Comparison of ENCODE assay signal across 8 mouse cellular contexts in the genomic region with DNA sequence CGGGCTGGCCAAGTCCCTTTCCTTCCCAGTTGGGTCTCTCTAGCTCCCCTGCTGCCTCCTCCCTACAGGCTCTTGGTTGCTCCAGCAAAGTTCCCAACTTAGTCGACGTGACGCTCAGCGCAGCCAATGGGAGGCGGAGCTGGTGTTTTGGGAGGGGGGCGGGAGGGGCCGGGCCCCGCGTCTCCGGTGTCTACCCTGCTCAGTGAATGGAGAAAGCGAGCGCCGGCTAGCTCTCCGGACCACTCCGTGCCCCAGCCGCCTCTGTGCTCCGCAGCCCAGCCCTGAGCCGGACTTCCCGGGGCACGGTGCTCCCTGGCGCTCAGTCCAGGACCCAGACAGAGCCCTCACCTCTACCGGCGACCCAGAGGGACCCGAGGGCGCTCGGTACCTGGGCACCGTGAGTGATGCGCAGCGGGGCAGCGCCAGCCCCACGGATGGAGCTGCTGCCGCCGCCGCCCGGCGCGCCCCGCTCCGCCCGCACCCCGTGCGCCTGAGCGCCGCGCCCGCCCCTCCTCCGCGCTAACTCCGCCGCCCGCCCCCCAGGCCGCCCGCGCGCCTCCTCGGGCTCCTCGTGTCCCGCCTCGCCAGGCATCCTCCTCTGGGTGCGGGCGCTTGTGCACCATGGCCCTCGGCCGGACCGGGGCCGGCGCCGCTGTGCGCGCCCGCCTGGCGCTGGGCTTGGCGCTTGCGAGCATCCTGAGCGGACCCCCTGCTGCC. TPM values are rescaled to one million over a fixed set of nuclear protein-coding genes. Genes with fewer than 3 reads are reported as not detected.
DNase-seq lines count a peak whose midpoint lies in the region; ATAC-seq lines count a peak whose summit lies in the region.

Gene Slit3, plus strand, starts transcription at position 331 of the 717 bp plus-strand sequence.

- DNase-seq in layer of hippocampus, adult 18-20 months (ENCODE audit: low spot score in 2 of 2) = peak in 1 of 2 experiments; percentile 68
- DNase-seq in layer of hippocampus, adult 9-10 months (ENCODE audit: low spot score) = no peak
- DNase-seq in embryo, embryonic 10.5 days (ENCODE audit: low spot score) = peak; percentile 87
- peak; percentile 38 for DNase-seq in thymus, postnatal 4 days

- peak within 1 kb of the TSS; percentile 68 for H3K4me3 ChIP-seq in intestine, embryonic 16.5 days (ENCODE audit: low read length)
- H3K4me3 ChIP-seq in limb, embryonic 12.5 days (replicated peaks) = peak within 1 kb of the TSS; percentile 91
- peak within 1 kb of the TSS; percentile 53 for H3K4me3 ChIP-seq in midbrain, embryonic 15.5 days

- H3K9me3 ChIP-seq in intestine, embryonic 16.5 days (ENCODE audit: control insufficient read depth, low read length) = no peaks in the 10 kb centered on the region
- H3K9me3 ChIP-seq in limb, embryonic 12.5 days = no peaks in the 10 kb centered on the region
- no peaks in the 10 kb centered on the region for H3K9me3 ChIP-seq in midbrain, embryonic 15.5 days

- H3K9ac ChIP-seq in intestine, embryonic 16.5 days (ENCODE audit: low read depth, low read length) = peak within 1 kb of the TSS; percentile 70
- H3K9ac ChIP-seq in limb, embryonic 12.5 days (replicated peaks) = peak within 1 kb of the TSS; percentile 90
- H3K9ac ChIP-seq in midbrain, embryonic 15.5 days = peak within 1 kb of the TSS; percentile 47

- under 1% methylated on average over 60 of the region's 75 CpGs for WGBS in intestine, embryonic 16.5 days
- WGBS in limb, embryonic 12.5 days = under 1% methylated on average over 58 of the region's 75 CpGs
- WGBS in midbrain, embryonic 15.5 days = under 1% methylated on average over 57 of the region's 75 CpGs

- H3K36me3 ChIP-seq in intestine, embryonic 16.5 days (ENCODE audit: control insufficient read depth, insufficient read depth, low read length) = no peaks in the 10 kb centered on the region
- H3K36me3 ChIP-seq in limb, embryonic 12.5 days = no peaks in the 10 kb centered on the region
- H3K36me3 ChIP-seq in midbrain, embryonic 15.5 days (replicated peaks) = no peaks in the 10 kb centered on the region

- peak within 1 kb of the TSS; percentile 74 for H3K4me2 ChIP-seq in intestine, embryonic 16.5 days (ENCODE audit: low read depth, low read length)
- peak within 1 kb of the TSS; percentile 87 for H3K4me2 ChIP-seq in limb, embryonic 12.5 days
- peak within 1 kb of the TSS; percentile 86 for H3K4me2 ChIP-seq in midbrain, embryonic 15.5 days

- H3K27ac ChIP-seq in intestine, embryonic 16.5 days (ENCODE audit: low read length) = no peak within 1 kb of the TSS
- H3K27ac ChIP-seq in limb, embryonic 12.5 days = peak within 1 kb of the TSS; percentile 92
- H3K27ac ChIP-seq in midbrain, embryonic 15.5 days = no peak within 1 kb of the TSS

- ATAC-seq in granulocyte monocyte progenitor cell, adult 5-6 weeks (replicated peaks; ENCODE audit: poor library complexity, severe bottlenecking) = peak; percentile 20; the same call in 1 of the 2 replicates
- peak; percentile 88 for ATAC-seq in intestine, embryonic 16.5 days
- ATAC-seq in limb, embryonic 12.5 days (ENCODE audit: insufficient number of reproducible peaks, insufficient read depth, low FRiP score, low TSS enrichment, low read depth) = peak; percentile 91
- ATAC-seq in midbrain, embryonic 15.5 days (replicated peaks) = peak; percentile 65

- peaks cover 26% of the 10 kb centered on the region for H3K27me3 ChIP-seq in intestine, embryonic 16.5 days (replicated peaks; ENCODE audit: control insufficient read depth, insufficient read depth, low read length)
- peaks cover 5% of the 10 kb centered on the region; the same call in 1 of the 2 replicates for H3K27me3 ChIP-seq in limb, embryonic 12.5 days
- H3K27me3 ChIP-seq in midbrain, embryonic 15.5 days (replicated peaks) = peaks cover 62% of the 10 kb centered on the region

- H3K4me1 ChIP-seq in intestine, embryonic 16.5 days (ENCODE audit: control insufficient read depth, insufficient read depth, low read length) = peaks cover 30% of the 10 kb centered on the region
- peaks cover 61% of the 10 kb centered on the region for H3K4me1 ChIP-seq in limb, embryonic 12.5 days (replicated peaks)
- H3K4me1 ChIP-seq in midbrain, embryonic 15.5 days = peaks cover 21% of the 10 kb centered on the region

RNA-seq across cellular contexts. Expression of gene Slit3, which starts in this region (rescaled TPM):
- 10 to 100 TPM; 91.5 to 93.5 TPM for total RNA-seq in layer of hippocampus, adult 18-20 months (2021)
- not detected in 2 replicates for total RNA-seq in granulocyte monocyte progenitor cell, adult 5-6 weeks (2014; fragmentation: Nextera tagmentation)
- total RNA-seq in granulocyte monocyte progenitor cell, adult 5-6 weeks (2017) = not detected in 2 replicates
- polyA plus RNA-seq in intestine, embryonic 16.5 days (2015; fragmentation: Nextera tagmentation; extraction: Ambion mirVana) = 5.8 and 5.9 TPM in 2 replicates
- 29.7 and 32.1 TPM in 2 replicates for polyA plus RNA-seq in limb, embryonic 12.5 days (2016; fragmentation: Nextera tagmentation; extraction: Ambion mirVana)
- polyA plus RNA-seq in midbrain, embryonic 15.5 days (2015; fragmentation: Nextera tagmentation; extraction: Ambion mirVana) = 5.6 and 5.9 TPM in 2 replicates

Comparison
In these comparisons a context has a peak if more than half of its experiments do, and no peak if none do; other contexts are left out.
1. RNA of gene Slit3 (total RNA-seq): 91.5 to 93.5 TPM in layer of hippocampus, adult 18-20 months; not detected in granulocyte monocyte progenitor cell, adult 5-6 weeks; every median in the first group is over 10 times any median in the second.
2. Peak in ATAC-seq in granulocyte monocyte progenitor cell, adult 5-6 weeks; RNA of the gene not detected or under 1 TPM.
3. ATAC-seq: peak in every context shown above with its lines; median percentile 91 in limb, embryonic 12.5 days; 88 in intestine, embryonic 16.5 days; 65 in midbrain, embryonic 15.5 days; 20 in granulocyte monocyte progenitor cell, adult 5-6 weeks.
4. Peak in every context shown above with its lines, with median percentiles within 50 percentile points of each other: H3K4me2 ChIP-seq, H3K4me3 ChIP-seq and H3K9ac ChIP-seq.